Mouse (Mus musculus): Measurements from ENCODE around the gene Mmp23.
"Not testable (repeated sequence)": the region's sequence is repeated elsewhere in the genome, so short reads cannot be mapped to it uniquely, and the experiment has no call there.

Mmp23 gene

DNA sequence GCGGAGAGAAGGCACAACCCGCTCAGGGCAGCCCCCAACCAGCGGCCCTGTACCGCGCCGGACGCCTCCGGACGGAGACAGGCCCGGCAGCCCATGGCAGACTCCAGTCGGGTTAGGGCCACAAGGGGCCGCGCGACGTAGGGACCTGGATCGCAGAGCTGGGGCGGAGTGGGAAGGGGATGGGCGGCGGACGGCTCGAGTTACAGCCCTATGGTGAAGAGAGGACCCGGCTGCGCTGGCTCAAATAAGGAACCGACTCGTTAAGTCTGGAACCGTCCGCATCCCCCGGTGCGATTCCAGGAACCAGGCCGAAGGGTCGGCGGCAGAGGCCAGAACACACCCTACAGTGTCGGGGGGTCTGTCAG lies at the start of gene Mmp23:
Mmp23 (minus strand) TSS at position 299 of the 365 bp plus-strand sequence.
- DNase-seq = no peak

DNA sequence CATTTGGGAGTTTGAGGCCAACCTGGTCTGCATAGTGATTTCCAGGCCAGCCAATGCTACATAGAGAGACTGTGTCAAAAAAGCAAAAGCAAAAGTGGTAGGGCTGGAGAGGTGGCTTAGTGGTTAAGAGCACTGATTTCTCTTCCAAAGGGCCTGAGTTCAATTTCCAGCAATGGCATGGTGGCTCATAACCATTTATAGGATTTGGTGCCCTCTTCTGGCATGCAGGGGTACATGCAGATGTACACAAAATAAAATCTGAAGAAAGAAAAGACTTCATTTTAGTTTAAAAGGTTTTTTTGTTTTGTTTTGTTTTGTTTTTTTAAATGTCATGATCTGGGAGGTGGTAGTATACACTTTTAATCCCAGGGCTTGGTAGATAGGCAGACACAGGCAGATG lies 47.2 kb upstream of the Mmp23 start:
- no peak for DNase-seq

DNA sequence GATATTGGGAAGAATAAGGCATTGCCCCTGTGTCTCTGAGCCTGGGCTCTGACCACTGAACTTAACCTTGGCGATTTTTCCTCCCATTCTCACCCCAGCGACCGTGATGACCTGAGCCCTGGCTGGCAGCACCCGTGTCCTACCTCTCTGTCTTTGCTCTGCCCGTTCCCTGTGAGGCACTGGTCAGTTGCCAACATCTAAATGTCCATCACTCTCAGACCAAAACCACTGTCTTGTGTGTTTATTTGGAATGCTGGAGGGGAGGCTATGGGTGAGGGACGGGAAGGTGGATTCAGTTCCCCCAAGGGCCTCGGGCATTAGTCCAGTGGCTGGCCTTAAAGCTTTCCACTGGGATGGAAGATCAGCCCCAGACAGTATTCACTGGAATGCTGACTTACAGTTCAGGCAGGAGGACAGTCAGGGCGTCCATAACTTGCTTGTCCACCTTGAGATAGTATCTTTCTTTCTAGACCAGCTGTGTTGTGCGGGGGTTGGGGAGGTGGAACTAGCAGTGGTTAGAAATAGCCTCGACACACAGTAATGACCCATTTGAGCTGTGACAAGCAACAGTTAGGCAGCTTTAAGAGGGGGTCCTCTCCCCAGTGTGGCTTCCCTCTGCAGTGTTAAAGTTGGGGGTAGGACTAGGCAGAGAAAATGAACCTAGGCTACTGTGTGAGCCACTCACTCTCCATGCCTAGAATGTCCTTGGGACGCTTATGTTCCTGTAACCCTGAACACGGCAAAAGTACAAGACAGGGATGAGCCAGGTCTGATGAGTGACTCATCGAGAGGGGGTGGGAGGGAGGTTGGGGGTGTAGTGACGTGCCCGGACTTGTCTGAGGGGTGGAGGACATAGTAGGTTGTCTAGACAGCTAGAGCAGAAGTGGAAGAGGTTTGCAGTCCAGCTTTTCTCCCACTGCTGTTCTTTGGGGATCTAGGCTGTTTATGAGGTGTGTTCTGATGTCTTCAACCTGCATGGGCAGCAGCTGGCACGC lies 43.4 kb upstream of the Mmp23 start:
- DNase-seq = no peak

DNA sequence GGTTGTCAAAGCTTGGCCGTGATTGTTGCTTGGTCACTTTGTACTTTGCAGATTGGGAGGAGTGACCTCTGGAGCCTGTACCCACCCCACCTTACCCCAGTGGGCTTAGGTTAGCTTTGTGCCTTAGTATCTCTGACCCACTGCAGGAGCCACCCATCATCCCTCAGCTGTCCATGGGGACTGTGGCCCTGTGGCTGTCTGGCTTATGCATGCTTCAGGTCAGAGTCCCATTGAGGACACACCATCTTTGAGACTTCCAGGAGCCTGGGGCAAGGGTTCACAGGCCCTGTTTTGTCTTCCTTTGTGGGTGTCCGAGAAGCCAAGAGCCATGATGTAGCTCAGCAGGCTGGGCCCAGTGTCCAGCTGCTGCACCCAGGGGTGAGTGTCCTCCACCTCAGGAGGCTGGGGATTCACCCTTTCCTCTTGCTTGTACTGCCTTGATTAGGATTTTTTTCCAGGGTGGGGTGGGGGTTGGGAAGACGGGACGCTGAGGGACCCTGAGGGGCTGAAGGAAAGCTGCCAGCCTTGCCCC lies 42.4 kb upstream of the Mmp23 start:
- DNase-seq = no peak

DNA sequence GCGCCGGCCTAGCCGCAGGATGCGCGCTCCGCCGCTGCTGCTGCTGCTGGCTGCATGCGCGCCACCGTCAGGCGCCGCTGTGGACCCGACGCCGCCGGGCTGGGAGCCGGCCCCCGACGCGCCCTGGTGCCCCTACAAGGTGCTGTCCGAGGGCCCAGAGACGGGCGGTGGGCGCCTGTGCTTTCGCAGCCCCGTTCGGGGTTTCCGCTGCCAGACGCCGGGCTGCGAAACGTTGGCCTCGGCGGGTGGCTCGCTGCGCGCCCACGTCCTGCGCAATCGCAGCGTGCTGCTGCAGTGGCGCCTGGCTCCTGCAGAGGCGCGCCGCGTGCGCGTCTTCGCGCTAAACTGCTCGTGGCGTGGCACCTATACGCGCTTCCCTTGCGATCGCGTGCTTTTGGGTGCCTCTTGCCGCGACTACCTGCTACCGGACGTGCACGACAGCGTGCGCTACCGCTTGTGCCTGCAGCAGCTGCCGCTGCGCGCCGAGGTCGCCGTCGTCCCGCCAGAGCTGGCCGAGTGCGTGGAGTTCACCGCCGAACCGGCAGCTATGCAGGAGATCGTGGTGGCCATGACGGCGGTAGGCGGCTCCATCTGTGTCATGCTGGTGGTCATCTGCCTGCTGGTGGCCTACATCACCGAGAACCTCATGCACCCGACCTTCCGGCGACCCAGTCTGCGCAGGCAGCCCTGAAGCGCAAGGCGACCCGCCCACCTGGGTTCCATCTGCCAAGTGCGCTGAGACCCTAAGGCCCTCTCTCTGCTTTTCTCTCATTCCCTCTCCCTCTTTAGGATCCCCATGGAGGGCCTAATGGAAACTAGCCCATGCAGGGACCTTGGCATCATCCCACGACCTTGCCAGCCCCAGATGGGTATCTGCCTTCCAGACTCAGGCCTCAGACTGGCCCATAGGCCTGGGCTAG lies 41.6 kb upstream of the Mmp23 start:
- peak; percentile 66 to 71 for DNase-seq

DNA sequence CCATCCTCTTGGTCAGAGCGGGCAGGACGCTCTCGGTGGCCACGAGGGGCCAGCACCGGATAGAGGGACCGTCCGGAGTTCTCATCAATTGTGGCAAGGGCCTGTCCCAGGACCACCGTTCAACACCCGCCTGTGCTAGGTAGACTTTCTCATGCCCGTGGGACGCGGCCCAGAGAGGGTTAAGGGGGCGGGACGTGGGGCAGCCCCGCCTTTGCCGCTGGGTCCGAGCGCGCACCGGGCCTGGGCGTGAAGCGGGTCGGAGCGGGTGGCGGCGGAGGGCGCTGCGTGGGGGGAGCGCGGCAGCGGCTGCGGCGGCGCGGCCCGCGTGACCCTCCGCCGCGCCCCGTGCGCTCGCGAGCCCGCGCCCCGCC lies 40.9 kb upstream of the Mmp23 start, which contains the start of gene Fndc10:
Fndc10 (plus strand) TSS at position 232 of the 371 bp plus-strand sequence.
- peak; percentile 44 to 47 for DNase-seq

DNA sequence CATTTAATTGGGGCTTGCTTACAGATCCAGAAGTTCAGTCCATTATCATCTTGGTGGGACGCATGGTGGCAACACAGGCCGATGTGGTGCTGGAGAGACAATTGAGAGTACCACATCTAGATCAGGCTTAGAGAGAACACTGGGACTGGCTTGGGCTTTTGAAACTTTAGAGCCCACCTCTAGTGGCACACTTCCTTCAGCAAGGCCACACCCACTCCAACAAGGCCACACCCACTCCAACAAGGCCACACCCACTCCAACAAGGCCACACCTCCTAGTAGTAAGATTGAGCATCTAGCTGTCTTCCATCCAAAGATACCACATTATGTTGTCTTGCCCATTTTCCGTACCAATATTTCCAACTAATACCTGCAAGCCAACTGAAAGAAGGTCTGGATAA lies 39.2 kb upstream of the Mmp23 start:
- no peak for DNase-seq

DNA sequence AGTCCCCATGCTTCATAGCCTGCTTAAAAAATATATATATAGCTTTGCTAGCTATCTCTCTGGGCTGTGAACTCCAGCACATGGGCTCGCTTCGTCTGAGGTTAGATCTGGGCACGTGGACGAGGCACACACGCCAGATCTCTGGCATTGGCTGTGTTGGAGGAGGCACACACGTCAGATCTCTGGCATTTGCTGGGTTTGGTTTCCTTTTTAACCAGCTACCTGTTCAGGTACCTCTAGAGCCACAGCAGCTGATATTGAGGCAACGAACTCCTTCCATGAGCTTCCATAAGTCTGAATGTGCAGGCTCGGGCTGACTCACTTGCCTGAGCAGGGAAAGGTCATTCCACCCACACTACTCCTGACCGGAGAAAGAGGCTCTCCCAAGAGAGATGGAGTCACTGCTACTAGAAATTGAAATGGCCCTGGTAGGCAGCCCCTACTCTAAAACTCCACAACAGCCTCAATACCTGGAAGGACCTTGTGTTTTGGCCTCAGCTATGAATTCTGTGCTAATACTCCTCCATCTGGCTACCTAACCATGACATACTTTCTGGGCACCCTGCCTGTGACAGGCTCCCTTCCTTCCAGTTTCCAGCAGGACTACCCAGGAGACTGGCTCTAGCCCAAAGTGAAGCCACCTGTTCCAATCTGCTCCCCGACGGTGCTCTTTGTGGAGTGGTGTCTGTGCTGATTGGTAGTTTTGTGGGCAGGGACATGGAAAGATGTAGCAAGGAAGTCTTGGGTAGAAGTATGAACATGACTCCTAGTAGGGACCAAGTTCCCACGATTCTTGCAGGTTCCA lies 37.6 kb upstream of the Mmp23 start:
- DNase-seq = no peak

DNA sequence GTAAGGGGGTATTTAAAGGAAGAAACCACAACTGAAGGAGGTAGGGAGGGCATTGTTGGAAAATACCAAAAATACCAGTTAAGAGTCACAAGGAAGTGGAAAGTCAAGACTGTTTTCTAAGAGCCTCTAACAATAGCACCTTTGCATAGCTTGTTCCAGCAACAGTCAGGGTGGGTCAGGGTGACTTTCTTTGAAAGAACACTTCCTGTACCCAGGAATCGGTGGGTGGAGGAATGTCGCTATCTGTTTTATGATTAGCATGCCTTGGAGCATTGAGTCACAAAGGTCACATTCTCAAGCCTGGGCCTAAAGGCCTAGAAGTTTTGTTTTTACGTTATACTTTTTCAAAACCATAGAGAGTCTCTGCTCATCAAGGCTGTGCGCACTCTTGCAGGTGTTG lies 34.6 kb upstream of the Mmp23 start:
- not testable (repeated sequence) for DNase-seq

DNA sequence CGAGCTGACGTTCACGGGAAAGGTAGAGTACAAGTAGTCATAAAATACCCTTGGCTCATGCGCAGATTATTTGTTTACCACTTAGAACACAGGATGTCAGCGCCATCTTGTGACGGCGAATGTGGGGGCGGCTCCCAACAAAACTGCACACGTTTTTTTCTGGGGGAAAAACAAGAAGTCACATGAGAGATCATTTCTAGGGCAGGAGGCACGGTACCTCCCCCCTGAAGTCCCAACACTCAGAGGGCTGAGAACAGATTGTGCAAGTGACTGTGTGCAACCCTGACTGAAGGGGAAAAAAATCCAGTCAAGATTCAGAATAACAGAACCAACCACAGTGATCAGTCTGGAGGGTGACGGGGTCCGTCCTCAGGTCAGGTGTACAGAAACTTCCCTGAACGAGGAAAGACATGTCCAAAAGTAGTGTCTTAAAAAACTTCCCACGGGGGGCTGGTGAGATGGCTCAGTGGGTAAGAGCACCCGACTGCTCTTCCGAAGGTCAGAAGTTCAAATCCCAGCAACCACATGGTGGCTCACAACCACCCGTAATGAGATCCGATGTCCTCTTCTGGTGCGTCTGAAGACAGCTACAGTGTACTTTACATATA lies 30.6 kb upstream of the Mmp23 start:
- DNase-seq = not testable (repeated sequence)

DNA sequence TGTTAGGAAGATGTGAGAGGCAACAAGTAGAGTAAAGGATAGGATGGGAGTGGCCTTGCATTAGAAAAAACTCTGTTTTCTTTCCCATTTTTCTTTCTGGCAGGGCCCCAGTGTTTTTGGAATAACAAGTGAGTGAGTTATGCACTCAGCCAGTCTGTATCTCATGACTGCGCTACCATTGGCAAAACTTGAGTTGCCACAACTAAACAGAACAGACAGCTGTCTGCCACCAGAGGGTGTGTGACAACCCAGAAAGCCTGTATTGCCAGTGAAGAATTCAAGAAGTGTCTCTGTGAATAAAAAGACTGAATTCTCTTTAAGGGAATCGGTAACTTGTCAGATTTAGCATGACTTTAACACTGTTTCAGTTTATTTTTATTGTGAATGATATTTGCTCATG lies 22.8 kb upstream of the Mmp23 start:
- DNase-seq = no peak

DNA sequence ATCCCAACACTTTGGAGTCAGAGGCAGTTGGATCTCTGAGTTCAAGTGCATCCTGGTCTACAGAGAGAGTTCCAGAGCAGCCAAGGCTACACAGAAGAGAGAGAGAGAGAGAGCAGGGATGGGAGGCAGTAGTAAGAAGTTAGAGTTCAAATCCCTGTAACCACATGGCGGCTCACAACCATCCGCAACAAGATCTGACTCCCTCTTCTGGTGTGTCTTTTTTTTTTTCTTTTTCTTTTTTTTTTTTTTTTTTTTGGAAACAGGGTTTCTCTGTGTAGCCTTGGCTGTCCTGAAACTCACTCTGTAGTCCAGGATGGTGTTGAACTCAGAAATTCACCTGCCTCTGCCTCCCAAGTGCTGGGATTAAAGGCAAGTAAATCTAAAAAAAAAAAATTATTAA lies 18.9 kb upstream of the Mmp23 start:
- no peak for DNase-seq

DNA sequence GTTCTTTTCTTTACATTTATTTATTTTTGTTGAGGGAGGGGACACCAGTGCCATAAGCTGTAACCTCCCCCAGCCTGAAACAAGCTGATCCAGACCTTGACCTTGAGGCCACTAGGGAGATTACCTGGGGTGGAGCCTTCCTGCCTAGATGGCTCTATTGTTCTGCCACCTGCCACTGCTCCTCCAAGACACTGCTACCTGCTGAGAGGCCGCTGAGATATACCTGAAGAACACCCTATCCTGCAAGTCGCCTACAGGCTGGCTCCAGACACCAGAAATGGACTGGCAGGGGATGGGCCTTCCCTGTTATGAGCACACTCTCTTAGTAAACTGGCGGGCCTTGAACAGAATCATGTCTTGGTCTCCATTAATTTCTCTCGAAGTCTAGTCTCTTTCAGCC lies 17.1 kb upstream of the Mmp23 start:
- DNase-seq = not testable (repeated sequence)

DNA sequence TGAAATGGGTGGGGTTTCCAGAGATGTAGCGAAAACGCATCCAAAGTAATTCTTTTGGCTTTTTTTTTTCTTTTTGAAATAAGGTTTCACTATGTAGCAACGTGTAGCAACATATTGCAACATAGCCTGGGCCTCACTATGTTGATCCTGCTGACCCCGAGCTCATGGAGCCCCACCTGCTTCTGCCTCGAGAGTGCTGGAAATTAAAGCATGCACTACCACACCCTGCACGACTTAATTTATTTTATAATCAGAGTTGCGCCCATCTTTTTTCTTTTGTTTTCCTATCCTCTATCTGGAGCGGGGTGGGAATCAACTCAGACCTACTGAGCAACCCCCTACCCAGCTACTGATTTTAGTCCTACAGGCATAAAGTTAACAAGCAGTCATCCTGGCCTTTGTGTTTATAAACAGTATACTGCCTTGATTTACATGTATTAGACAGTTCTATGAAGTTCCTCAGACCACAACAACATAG lies 16.5 kb upstream of the Mmp23 start:
- DNase-seq = no peak

DNA sequence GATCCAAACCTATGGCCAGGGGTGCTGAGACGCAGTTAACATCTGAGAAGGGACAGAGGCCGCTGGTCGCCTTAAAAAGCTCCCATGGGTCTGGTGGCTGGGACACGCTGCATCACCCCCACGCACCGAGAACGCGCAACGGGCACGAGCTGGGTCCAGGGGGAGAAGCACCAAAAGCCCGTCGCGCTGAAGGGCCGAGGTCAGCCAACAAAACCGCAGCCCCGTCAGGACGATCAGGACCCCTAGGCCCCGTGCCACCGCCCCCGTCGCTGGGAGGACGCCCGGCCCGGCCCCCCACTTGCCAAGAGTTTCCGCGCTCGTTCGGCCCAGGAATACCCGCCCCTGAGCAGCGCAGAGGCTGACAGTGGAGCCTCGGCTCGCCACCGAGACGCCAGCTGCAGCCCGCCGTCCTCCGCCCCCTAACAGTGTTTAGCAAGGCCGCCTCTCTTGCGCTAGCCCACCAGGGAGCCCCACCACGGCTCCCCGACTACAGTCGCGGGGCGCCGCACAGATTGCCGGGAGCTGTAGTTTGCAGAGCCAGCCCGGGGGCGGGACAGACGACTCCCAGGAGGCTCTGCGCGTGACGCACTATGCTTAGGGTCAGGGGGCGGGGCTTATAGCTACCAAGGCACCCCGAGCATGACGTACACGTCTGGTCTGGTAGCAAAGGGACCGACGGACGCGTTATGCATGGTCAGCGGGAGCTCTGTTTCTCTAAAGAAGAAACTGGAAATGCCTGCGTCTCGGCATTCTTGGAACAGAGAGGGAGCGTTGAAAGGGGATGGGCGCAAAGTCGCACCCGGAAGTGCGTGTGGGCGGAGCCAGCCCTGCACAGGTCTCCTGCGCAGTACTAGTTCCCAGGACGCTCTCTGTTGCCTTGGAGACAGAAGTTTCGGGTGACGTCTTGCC lies 15.8 kb upstream of the Mmp23 start, which contains the start of gene Mib2:
Mib2 (minus strand) TSS at position 510 of the 909 bp plus-strand sequence.
- DNase-seq = peak; percentile 93 to 94

DNA sequence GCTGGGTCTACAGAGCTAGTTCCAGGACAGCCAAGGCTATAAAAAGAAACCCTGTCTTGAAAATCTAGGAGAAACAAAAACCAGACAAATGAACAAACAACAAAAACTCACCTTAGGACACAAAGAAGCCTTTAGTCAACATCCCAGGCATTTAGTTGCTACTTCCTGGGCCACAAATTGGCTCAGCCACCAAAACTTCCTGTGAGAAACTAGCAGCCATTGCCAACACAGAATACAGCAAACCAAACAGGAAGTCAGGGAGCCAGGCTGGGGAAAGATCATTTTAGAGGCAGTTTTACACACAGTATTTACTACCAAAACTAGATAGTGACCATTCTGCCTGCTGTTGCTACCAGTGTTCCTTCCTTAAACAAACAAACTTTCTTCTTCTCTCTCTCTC lies 13.7 kb upstream of the Mmp23 start:
- DNase-seq = no peak

DNA sequence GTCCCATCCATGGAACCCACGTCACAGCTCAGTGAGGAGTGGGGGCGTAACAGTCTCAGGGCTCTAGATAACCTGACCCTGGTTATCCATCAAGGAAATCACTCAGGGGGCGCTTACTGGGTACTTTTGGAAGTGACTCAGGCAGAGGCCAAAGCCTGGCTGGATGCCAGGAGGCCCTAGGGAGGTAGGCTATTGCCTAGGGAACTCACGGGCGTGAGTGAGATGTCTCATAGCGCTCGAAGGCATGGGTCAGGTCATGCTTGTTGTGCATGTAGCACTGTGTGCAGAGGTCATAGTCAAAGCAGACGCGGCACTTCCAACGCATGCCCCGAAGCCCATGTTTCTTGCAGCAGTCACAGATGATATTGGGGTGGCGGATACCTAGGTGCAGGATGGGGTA lies 7.5 kb upstream of the Mmp23 start:
- DNase-seq = no peak

DNA sequence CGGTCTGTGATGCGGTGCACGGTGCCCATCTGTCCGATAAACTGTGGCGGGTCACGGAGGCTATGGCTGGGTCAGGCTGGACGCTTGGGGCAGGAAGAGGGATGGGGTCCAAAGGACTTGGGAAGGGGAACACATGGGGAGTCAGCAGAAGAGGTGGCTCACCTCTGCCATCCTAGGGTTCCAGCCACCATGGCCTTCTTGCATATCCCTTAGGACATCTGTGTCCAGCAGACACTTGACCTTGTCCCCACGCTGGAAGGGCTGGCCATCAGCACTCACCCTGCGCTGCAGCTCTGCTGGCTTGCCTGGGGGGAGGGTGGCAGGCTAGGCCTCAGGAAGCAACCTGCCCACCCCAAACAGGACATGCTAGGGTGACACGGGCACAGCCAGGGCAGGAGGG lies 5.8 kb upstream of the Mmp23 start:
- no peak for DNase-seq

DNA sequence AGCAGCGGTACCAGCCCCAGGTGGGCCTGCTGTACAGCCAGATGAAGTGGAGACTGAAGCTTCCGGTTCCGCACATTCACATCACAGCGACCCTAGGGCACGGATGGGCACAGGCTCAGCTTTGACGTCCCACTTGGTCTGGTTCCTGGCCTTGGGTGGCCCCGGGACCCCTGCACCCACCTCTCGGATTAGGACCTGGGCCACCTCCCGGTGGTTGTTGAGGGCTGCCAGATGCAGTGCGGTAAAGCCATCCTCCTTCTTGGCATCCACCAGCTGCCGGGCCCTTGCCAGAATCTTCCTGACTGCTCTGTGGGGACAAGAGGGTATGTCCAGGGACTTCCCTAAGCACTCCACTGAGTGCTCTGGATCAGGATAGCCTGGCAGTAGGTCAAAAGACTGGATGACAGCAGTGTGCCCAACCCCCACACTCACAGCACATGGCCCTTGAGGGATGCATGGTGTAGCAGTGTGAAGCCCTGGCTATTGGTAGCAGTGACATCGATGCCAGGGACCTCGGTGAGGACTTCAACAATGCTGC lies 3.1 kb upstream of the Mmp23 start:
- DNase-seq = no peak

Data from thymus, adult 18-20 months (tissue).